Mouse (Mus musculus) lung, embryonic 16.5 days (tissue): Measurements from ENCODE around the gene Rhox2e. TPM values are rescaled to one million over a fixed set of nuclear protein-coding genes. Genes with fewer than 3 reads are reported as not detected.
"Not testable (repeated sequence)": the region's sequence is repeated elsewhere in the genome, so short reads cannot be mapped to it uniquely, and the experiment has no call there.

Experiments
- ATAC-seq: fragments of 200-750 bp; cut with Nextera tagmentation; 2 replicates; pipeline ENCODE4 v1.8.0; 2017; ENCODE audit warnings: low read depth, mild to moderate bottlenecking, moderate library complexity
- H3K27ac ChIP-seq: fragments of 300-500 bp; sonication (generic); 2 replicates; pipeline ENCODE4 v1.5.1; 2014; ENCODE audit warnings: mild to moderate bottlenecking, control low read depth, low read length
- H3K27me3 ChIP-seq: fragments of 300-500 bp; sonication (generic); 2 replicates; pipeline ENCODE4 v1.6.1; 2014; ENCODE audit warnings: low read depth, low read length, mixed read lengths; ENCODE audit not compliant: control insufficient read depth, insufficient read depth
- H3K36me3 ChIP-seq: fragments of 300-500 bp; sonication (generic); 2 replicates; pipeline ENCODE4 v1.6.1; 2014; ENCODE audit warnings: low read length; ENCODE audit not compliant: control insufficient read depth, insufficient read depth
- H3K4me1 ChIP-seq: fragments of 300-500 bp; sonication (generic); replicated peaks from 2 replicates; pipeline ENCODE4 v1.6.1; 2014; ENCODE audit warnings: low read length, mixed read lengths; ENCODE audit not compliant: control insufficient read depth, insufficient read depth
- H3K4me2 ChIP-seq: fragments of 300-500 bp; sonication (generic); 2 replicates; pipeline ENCODE4 v1.6.1; 2014; ENCODE audit warnings: low read depth, low read length, control low read depth
- H3K4me3 ChIP-seq: fragments of 300-500 bp; sonication (generic); 2 replicates; pipeline ENCODE4 v1.5.1; 2014; ENCODE audit warnings: mild to moderate bottlenecking, low read length, control low read depth
- H3K9ac ChIP-seq: fragments of 300-500 bp; sonication (generic); 2 replicates; pipeline ENCODE4 v1.6.1; 2014; ENCODE audit warnings: low read length, control low read depth
- H3K9me3 ChIP-seq: fragments of 300-500 bp; sonication (generic); 2 replicates; pipeline ENCODE4 v1.6.1; 2016; ENCODE audit warnings: low read length; ENCODE audit not compliant: control insufficient read depth
- WGBS: fragments of 180-500 bp; shearing (Covaris S2); extraction: QIAGEN DNeasy Blood & Tissue Kit; methylation state at CpG from one replicate; pipeline ENCODE4 v1.1.7; 2014; 5-methylcytosine and 5-hydroxymethylcytosine counted together
- polyA plus RNA-seq: library from polyadenylated mRNA; unstranded; fragments of >200 nt; fragmentation: Nextera tagmentation; extraction: Ambion mirVana; gene quantifications from 2 replicates; pipeline ENCODE4 v1.2.1, GENCODE M21; 2015

The Rhox2e gene
- not detected in 2 replicates for polyA plus RNA-seq

DNA sequence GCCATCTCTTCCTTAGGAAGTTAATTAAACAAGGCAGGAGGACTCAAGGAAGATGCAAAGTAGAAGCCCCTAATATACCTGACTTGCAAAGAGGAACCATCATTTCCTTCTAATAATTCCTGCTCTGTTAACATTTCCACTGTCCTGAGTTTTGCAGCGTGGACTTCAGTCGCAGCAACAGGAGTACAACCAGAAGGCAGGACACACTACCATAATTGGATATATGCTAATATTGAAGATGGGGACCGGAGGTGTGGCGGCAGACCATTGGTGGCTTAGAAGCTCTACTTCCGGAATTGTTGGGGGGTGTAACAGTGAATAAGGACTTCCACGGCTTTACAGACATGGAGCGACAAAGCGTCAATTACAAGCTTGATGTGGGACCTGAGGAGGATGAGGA, at the start of gene Rhox2e:
Gene Rhox2e (plus strand): TSS at position 301 of the 400 bp plus-strand sequence.
- H3K9ac ChIP-seq, H3K4me3 ChIP-seq, H3K27ac ChIP-seq, H3K36me3 ChIP-seq, H3K4me2 ChIP-seq, H3K4me1 ChIP-seq, H3K9me3 ChIP-seq, H3K27me3 ChIP-seq, ATAC-seq: not testable (repeated sequence)
- WGBS: 91% methylated on average over 2 of the region's 8 CpGs

DNA sequence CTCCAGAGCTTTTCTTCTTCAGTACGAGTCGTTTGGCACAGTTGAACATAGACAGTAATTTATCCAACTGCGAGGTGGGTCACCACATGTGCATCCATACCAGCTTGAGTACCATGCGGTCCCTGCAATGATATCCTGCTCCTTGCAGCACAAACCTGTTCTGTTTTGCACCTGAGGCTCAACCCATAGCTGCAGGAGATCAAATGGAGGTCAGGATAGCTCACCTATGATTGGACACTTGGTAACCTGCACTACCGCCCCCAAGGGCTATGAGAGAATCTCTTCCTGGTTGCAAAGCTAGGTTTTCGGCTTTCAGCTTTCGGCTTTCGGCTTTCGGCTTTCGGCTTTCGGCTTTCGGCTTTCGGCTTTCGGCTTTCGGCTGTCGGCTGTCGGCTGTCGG, 16.2 kb upstream of the Rhox2e start, which contains the start of gene Rhox4d:
Gene Rhox4d (plus strand): TSS at position 301 of the 400 bp plus-strand sequence.
- not testable (repeated sequence) for H3K36me3 ChIP-seq, H3K4me1 ChIP-seq, H3K9me3 ChIP-seq, ATAC-seq, H3K9ac ChIP-seq, H3K27me3 ChIP-seq, H3K27ac ChIP-seq, H3K4me2 ChIP-seq, H3K4me3 ChIP-seq
- WGBS: 91% methylated on average over 13 of the region's 18 CpGs

DNA sequence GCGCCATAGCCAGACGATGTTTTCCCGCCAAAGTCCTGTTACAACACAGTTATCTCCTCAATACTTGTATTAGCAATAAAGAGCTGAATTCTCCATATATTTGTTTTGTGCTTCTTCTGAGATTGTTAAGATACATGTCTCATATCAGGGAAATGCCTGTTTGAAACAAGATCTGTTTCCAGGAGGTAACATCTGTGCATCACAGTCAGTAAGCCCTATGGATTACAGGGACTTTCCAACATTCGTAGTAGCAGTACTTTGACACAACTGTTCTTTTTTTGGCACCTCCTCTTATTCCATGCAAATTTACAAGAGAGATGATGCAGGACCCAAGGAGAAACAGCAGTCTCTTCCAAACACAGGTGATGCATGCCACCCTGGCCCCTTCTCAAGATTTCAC, 11.5 kb downstream of the Rhox2e start, which contains the start of gene Rhox3e:
Gene Rhox3e (plus strand): TSS at position 301 of the 400 bp plus-strand sequence.
- H3K4me3 ChIP-seq, H3K9ac ChIP-seq, H3K36me3 ChIP-seq, ATAC-seq, H3K4me1 ChIP-seq, H3K27ac ChIP-seq, H3K4me2 ChIP-seq, H3K9me3 ChIP-seq, H3K27me3 ChIP-seq: not testable (repeated sequence)
- no CpG with 5 or more reads among the region's 4 CpGs for WGBS

DNA sequence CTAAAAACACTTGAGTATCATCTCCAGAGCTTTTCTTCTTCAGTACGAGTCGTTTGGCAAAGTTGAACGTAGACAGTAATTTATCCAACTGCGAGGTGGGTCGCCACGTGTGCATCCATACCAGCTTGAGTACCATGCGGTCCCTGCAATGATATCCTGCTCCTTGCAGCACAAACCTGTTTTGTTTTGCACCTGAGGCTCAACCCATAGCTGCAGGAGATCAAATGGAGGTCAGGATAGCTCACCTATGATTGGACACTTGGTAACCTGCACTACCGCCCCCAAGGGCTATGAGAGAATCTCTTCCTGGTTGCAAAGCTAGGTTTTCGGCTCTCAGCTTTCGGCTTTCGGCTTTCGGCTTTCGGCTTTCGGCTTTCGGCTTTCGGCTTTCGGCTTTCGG, 26.9 kb downstream of the Rhox2e start, which contains the start of gene Rhox4e:
Gene Rhox4e (plus strand): TSS at position 301 of the 400 bp plus-strand sequence.
- not testable (repeated sequence) for H3K9ac ChIP-seq, H3K36me3 ChIP-seq, H3K27ac ChIP-seq, H3K4me2 ChIP-seq, H3K9me3 ChIP-seq, H3K27me3 ChIP-seq, H3K4me3 ChIP-seq, H3K4me1 ChIP-seq, ATAC-seq
- 81% methylated on average over 10 of the region's 18 CpGs for whole genome bisulfite sequencing

DNA sequence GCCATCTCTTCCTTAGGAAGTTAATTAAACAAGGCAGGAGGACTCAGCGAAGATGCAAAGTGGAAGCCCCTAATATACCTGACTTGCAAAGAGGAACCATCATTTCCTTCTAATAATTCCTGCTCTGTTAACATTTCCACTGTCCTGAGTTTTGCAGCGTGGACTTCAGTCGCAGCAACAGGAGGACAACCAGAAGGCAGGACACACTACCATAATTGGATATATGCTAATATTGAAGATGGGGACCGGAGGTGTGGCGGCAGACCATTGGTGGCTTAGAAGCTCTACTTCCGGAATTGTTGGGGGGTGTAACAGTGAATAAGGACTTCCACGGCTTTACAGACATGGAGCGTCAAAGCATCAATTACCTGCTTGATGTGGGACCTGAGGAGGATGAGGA, 40.9 kb downstream of the Rhox2e start, which contains the start of gene Rhox2f:
Gene Rhox2f (plus strand): TSS at position 301 of the 400 bp plus-strand sequence.
- H3K27me3 ChIP-seq, H3K9me3 ChIP-seq, ATAC-seq, H3K4me3 ChIP-seq, H3K4me1 ChIP-seq, H3K9ac ChIP-seq, H3K36me3 ChIP-seq, H3K27ac ChIP-seq, H3K4me2 ChIP-seq: not testable (repeated sequence)
- 87% methylated on average over 5 of the region's 8 CpGs for WGBS

DNA sequence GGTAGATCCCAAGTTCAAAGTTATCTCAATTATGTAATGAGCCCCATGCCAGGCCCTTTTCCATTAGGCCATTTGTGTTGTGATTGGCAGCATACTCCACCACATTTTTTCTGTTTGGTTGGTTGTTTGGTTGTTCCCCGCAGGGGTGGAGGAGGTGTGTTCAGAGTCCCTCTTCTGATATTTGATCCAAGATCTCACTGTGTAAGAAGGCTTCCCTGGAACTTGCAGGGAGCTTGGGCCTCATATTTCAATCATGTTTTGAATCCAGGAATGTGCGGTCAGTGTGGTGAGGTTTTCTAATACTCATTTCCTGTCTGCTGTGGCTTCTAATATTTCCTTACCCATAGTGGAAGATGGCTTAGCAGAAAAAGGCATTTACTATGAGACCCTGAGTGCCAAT, 42.4 kb downstream of the Rhox2e start:
- ATAC-seq: not testable (repeated sequence)
- 48% methylated on average over 2 of the region's 2 CpGs for WGBS

DNA sequence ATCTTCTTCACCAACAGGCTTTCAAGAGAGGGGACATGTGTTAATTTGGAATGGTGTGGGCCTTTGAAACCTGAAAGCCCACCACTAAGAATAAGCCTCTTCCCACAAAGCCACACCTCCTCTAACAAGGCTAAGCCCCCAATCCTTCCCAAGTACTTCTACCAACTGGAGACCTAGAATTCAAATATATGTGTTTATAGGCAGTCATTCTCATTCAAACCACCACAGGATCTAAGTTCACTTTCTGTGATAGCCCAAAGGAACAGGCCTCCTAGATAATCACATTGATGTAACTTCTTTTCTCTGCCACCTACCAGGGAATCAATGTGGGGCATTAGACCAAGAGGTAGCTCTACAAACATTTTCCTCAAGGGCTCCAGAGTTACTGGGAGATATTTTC, 50.4 kb downstream of the Rhox2e start, which contains the start of gene Rhox3f:
Gene Rhox3f (plus strand): TSS at position 301 of the 400 bp plus-strand sequence.
- H3K36me3 ChIP-seq, H3K9ac ChIP-seq: not testable (repeated sequence)

More for the DNA sequence above, 42.4 kb downstream of the Rhox2e start:
- H3K27me3 ChIP-seq, H3K4me1 ChIP-seq, H3K36me3 ChIP-seq, H3K27ac ChIP-seq, H3K4me3 ChIP-seq, H3K9me3 ChIP-seq, H3K4me2 ChIP-seq, H3K9ac ChIP-seq: not testable (repeated sequence)

More for the DNA sequence above, 50.4 kb downstream of the Rhox2e start, which contains the start of gene Rhox3f:
- not testable (repeated sequence) for H3K4me1 ChIP-seq, H3K4me3 ChIP-seq, H3K9me3 ChIP-seq, H3K4me2 ChIP-seq, H3K27ac ChIP-seq, ATAC-seq, H3K27me3 ChIP-seq

Other genes with a start within 250 kb of the Rhox2e start
- gene Rhox3a2, start 150.4 kb upstream of the Rhox2e start, polyA plus RNA-seq: not detected in 2 replicates
- gene Rhox4a2, start 139.6 kb upstream of the Rhox2e start, polyA plus RNA-seq: 0.28 and 0.47 TPM in 2 replicates
- not detected in 2 replicates for gene Rhox2b, start 118.4 kb upstream of the Rhox2e start, polyA plus RNA-seq
- gene Rhox4b, start 98.0 kb upstream of the Rhox2e start, polyA plus RNA-seq: 0.30 TPM in 1 of 2 replicates, not detected in the other
- gene Rhox2c, start 76.8 kb upstream of the Rhox2e start, polyA plus RNA-seq: not detected in 2 replicates
- gene Rhox3c, start 71.9 kb upstream of the Rhox2e start, polyA plus RNA-seq: not detected in 2 replicates
- not detected in 2 replicates for gene Rhox4c, start 50.1 kb upstream of the Rhox2e start, polyA plus RNA-seq
- not detected in 2 replicates for gene Rhox2d, start 37.0 kb upstream of the Rhox2e start, polyA plus RNA-seq
- not detected in 2 replicates for gene Rhox4d, start 16.1 kb upstream of the Rhox2e start, polyA plus RNA-seq
- not detected in 2 replicates for gene Rhox3e, start 11.6 kb downstream of the Rhox2e start, polyA plus RNA-seq
- not detected in 2 replicates for gene Rhox4e, start 27.0 kb downstream of the Rhox2e start, polyA plus RNA-seq
- gene Rhox2f, start 41.0 kb downstream of the Rhox2e start, polyA plus RNA-seq: not detected in 2 replicates
- gene Rhox3f, start 50.5 kb downstream of the Rhox2e start, polyA plus RNA-seq: not detected in 2 replicates
- gene Rhox4f, start 77.3 kb downstream of the Rhox2e start, polyA plus RNA-seq: not detected in 2 replicates
- not detected in 2 replicates for gene Rhox3g, start 98.2 kb downstream of the Rhox2e start, polyA plus RNA-seq
- not detected in 2 replicates for gene Rhox2g, start 113.0 kb downstream of the Rhox2e start, polyA plus RNA-seq
- not detected in 2 replicates for gene Rhox4g, start 120.9 kb downstream of the Rhox2e start, polyA plus RNA-seq
- not detected in 2 replicates for gene Rhox3h, start 138.3 kb downstream of the Rhox2e start, polyA plus RNA-seq
- not detected in 2 replicates for gene Rhox2h, start 142.8 kb downstream of the Rhox2e start, polyA plus RNA-seq